Mouse (Mus musculus) C2C12 (cell line): ENCODE results near the gene Rbm44.

Experiments used
- CTCF ChIP-seq: IDR thresholded peaks from one replicate; pipeline ENCODE4 v1.5.1; 2011; ENCODE audit not compliant: control insufficient read depth, insufficient read depth, insufficient read length
- FOSL1 ChIP-seq: IDR thresholded peaks from one replicate; pipeline ENCODE4 v1.8.0; 2011; ENCODE audit warnings: mild to moderate bottlenecking, low read length; ENCODE audit not compliant: poor library complexity, insufficient read depth, severe bottlenecking
- MAX ChIP-seq: IDR thresholded peaks from one replicate; pipeline ENCODE4 v1.6.1; 2011; ENCODE audit warnings: mild to moderate bottlenecking, control low read depth
- MYOG ChIP-seq: IDR thresholded peaks from one replicate; pipeline ENCODE4 v1.6.1; 2011; ENCODE audit not compliant: control insufficient read depth, insufficient read length; ENCODE audit errors: extremely low read depth
- USF1 ChIP-seq: IDR thresholded peaks from one replicate; pipeline ENCODE4 v1.6.1; 2011; ENCODE audit warnings: low read depth, mild to moderate bottlenecking, control low read depth, moderate library complexity

GRCm38 (mm10) chr1:91183305-91183704, 38.4 kb downstream of the Rbm44 start:
- TF ChIP-seq FOSL1 (no peak), USF1 (no peak), MAX (no peak), CTCF (no peak), MYOG (no peak)
